Comparison of ENCODE assay signal across 8 mouse cellular contexts in the genomic region with DNA sequence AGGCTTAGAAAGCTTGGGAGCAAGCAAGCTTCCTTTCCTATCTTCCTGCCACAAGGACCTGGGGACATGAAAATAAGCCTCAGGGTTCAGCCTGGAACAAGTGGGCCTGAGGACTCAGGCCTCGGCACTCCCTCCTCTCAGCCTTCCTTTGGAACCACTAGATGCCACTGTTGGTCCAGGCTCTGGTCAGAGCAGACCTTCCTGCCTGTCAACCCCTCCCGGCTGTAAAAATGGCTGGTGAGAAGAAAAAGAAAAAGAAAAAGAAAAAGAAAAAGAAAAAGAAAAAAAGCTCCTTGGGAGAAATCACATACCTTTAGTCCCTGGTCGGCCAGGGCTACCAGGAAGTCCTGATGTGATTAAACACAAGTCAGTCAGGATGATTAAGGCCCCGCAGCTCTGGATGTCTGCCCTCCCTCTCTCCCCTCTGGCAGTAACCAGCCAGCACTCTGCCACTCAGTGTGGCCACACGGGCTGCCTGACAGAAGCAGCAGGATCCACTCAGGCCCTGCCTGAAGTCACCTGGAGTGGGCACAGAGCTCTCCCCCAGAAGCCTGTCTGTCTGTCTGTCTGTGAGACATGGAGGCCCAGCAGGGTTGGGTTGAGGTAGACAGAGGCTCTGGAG. TPM values are rescaled to one million over a fixed set of nuclear protein-coding genes. Genes with fewer than 3 reads are reported as not detected.
DNase-seq lines count a peak whose midpoint lies in the region; ATAC-seq and TF ChIP-seq lines count a peak whose summit lies in the region.

No protein-coding gene starts in this region.

- peak; percentile 54 for DNase-seq in CH12.LX (ENCODE audit: extremely low read depth)
- peak; percentile 35 for DNase-seq in adrenal gland, adult 8-10 months
- peak; percentile 40 to 52 for DNase-seq in kidney, postnatal 25 days
- DNase-seq in lung, embryonic 14.5 days = peak; percentile 89
- DNase-seq in retina, postnatal 1 day = peak; percentile 80

- ATAC-seq in embryonic facial prominence, embryonic 13.5 days (ENCODE audit: insufficient number of reproducible peaks, insufficient read depth, low FRiP score, low TSS enrichment, low read depth) = peak; percentile 73; the same call in 1 of the 2 replicates
- ATAC-seq in heart, embryonic 15.5 days (replicated peaks; ENCODE audit: insufficient number of reproducible peaks, insufficient read depth, low FRiP score, low read depth) = peak; percentile 83
- peak; percentile 89 for ATAC-seq in lung, embryonic 14.5 days (ENCODE audit: insufficient read depth)
- ATAC-seq in activated CD4-positive, CD25-positive, alpha-beta regulatory T cell, adult 4 months = no peak

- no peaks in the 10 kb centered on the region for H3K79me2 ChIP-seq in CH12.LX (replicated peaks; ENCODE audit: control insufficient read depth, extremely low read depth, insufficient read depth, poor library complexity, severe bottlenecking)

- no peak for TF ChIP-seq EP300 in CH12.LX (IDR thresholded peaks at IDR 0.05; ENCODE audit: low read length)

- no peak overlapping the region for H3K27ac ChIP-seq in CH12.LX (ENCODE audit: insufficient read depth, low read depth)
- H3K27ac ChIP-seq in embryonic facial prominence, embryonic 13.5 days = peak overlapping the region; percentile 73
- H3K27ac ChIP-seq in heart, embryonic 15.5 days = peak overlapping the region; percentile 64
- peak overlapping the region; percentile 81 for H3K27ac ChIP-seq in lung, embryonic 14.5 days (ENCODE audit: low read depth)

- peak; percentile 21 to 88; a peak in 3 of 4 replicates for TF ChIP-seq CTCF in CH12.LX (conservative IDR thresholded peaks at IDR 0.05 in 1 of 2, IDR thresholded peaks at IDR 0.05 in 1 of 2; ENCODE audit: low read depth in 2 of 2, low read length in 2 of 2)
- TF ChIP-seq CTCF in lung, embryonic 14.5 days (IDR thresholded peaks at IDR 0.05; ENCODE audit: low read depth) = peak; percentile 84

- no peak overlapping the region for H3K9ac ChIP-seq in CH12.LX (ENCODE audit: insufficient read depth, low read depth)
- peak overlapping the region; percentile 61 for H3K9ac ChIP-seq in embryonic facial prominence, embryonic 13.5 days
- H3K9ac ChIP-seq in heart, embryonic 15.5 days = 0 out of 2 replicates have a peak overlapping the region, but pooled peaks have one; percentile 31
- no peak overlapping the region for H3K9ac ChIP-seq in lung, embryonic 14.5 days

- WGBS in embryonic facial prominence, embryonic 13.5 days = 6% methylated on average over 5 of the region's 5 CpGs
- WGBS in heart, embryonic 15.5 days = 16% methylated on average over 5 of the region's 5 CpGs
- 8% methylated on average over 5 of the region's 5 CpGs for WGBS in lung, embryonic 14.5 days

- no peaks in the 10 kb centered on the region for H3K9me3 ChIP-seq in CH12.LX (replicated peaks; ENCODE audit: low read length)
- no peaks in the 10 kb centered on the region for H3K9me3 ChIP-seq in embryonic facial prominence, embryonic 13.5 days
- no peaks in the 10 kb centered on the region for H3K9me3 ChIP-seq in heart, embryonic 15.5 days (replicated peaks)
- H3K9me3 ChIP-seq in lung, embryonic 14.5 days (ENCODE audit: low read depth, low read length) = no peaks in the 10 kb centered on the region

- peaks cover 17 to 37% of the 10 kb centered on the region in 2 experiments for H3K4me1 ChIP-seq in CH12.LX (ENCODE audit: control insufficient read depth in 1 of 2, insufficient read depth in 2 of 2)
- peaks cover 9% of the 10 kb centered on the region for H3K4me1 ChIP-seq in embryonic facial prominence, embryonic 13.5 days
- peaks cover 6% of the 10 kb centered on the region for H3K4me1 ChIP-seq in heart, embryonic 15.5 days (replicated peaks)
- peaks cover 13% of the 10 kb centered on the region; the same call in 1 of the 2 replicates for H3K4me1 ChIP-seq in lung, embryonic 14.5 days (ENCODE audit: insufficient read depth)

- dilution Hi-C loops in CH12.LX (cut with MboI; ENCODE audit: extremely low pct_ligation_motif_present, extremely low pct_unique_long_range_greater_than_20kb, low sequenced_read_pairs) = no loop called here

- in situ Hi-C loops in CH12.LX (cut with MboI; ENCODE audit: low pct_ligation_motif_present, low pct_unique_long_range_greater_than_20kb, low sequenced_read_pairs) = loop anchor here (10.0 to 25.0 kb wide), 4 partner anchors 136 to 304 kb away; a partner anchor contains a TSS

- H3K27me3 ChIP-seq in CH12.LX (replicated peaks) = no peaks in the 10 kb centered on the region
- H3K27me3 ChIP-seq in embryonic facial prominence, embryonic 13.5 days = no peaks in the 10 kb centered on the region
- H3K27me3 ChIP-seq in heart, embryonic 15.5 days = no peaks in the 10 kb centered on the region
- no peaks in the 10 kb centered on the region for H3K27me3 ChIP-seq in lung, embryonic 14.5 days (ENCODE audit: insufficient read depth, low read length)

- H3K4me2 ChIP-seq in CH12.LX (ENCODE audit: insufficient read depth, low read depth, poor library complexity, severe bottlenecking) = no peak overlapping the region
- no peak overlapping the region for H3K4me2 ChIP-seq in embryonic facial prominence, embryonic 13.5 days
- peak overlapping the region; percentile 32 for H3K4me2 ChIP-seq in heart, embryonic 15.5 days
- no peak overlapping the region for H3K4me2 ChIP-seq in lung, embryonic 14.5 days

- H3K36me3 ChIP-seq in CH12.LX (replicated peaks in 1 of 2; ENCODE audit: control insufficient read depth in 1 of 2, insufficient read depth in 1 of 2, low read length in 1 of 2) = no peaks in the 10 kb centered on the region
- H3K36me3 ChIP-seq in embryonic facial prominence, embryonic 13.5 days = no peaks in the 10 kb centered on the region
- H3K36me3 ChIP-seq in heart, embryonic 15.5 days = no peaks in the 10 kb centered on the region
- H3K36me3 ChIP-seq in lung, embryonic 14.5 days (ENCODE audit: insufficient read depth) = no peaks in the 10 kb centered on the region

- no peak overlapping the region for H3K4me3 ChIP-seq in CH12.LX (replicated peaks in 1 of 3; ENCODE audit: low read depth in 2 of 3, low read length in 2 of 3, poor library complexity in 1 of 3)
- H3K4me3 ChIP-seq in embryonic facial prominence, embryonic 13.5 days = no peak overlapping the region
- no peak overlapping the region for H3K4me3 ChIP-seq in heart, embryonic 15.5 days
- no peak overlapping the region for H3K4me3 ChIP-seq in lung, embryonic 14.5 days (ENCODE audit: low read depth, low read length)

- TF ChIP-seq RAD21 in CH12.LX (IDR thresholded peaks at IDR 0.05; ENCODE audit: low read depth, low read length) = peak; percentile 85

- no peak for TF ChIP-seq POLR2A in CH12.LX (IDR thresholded peaks at IDR 0.05; ENCODE audit: low read depth, low read length)

TF ChIP-seq in CH12.LX, 34 proteins besides CTCF, POLR2A, EP300 and RAD21:
- TF ChIP-seq NELFE (IDR thresholded peaks at IDR 0.05; ENCODE audit: low read depth, low read length) = no peak
- 0 out of 2 replicates have a peak, but pooled peaks have one; percentile 20 for TF ChIP-seq NRF1 (IDR thresholded peaks at IDR 0.05; ENCODE audit: low read depth, low read length)
- TF ChIP-seq ZMIZ1 (IDR thresholded peaks at IDR 0.05; ENCODE audit: low read depth, low read length) = no peak
- TF ChIP-seq E2F4 (IDR thresholded peaks at IDR 0.05; ENCODE audit: insufficient replicate concordance, low read depth, low read length) = no peak
- no peak for TF ChIP-seq ELF1 (IDR thresholded peaks at IDR 0.05; ENCODE audit: low read depth, low read length)
- TF ChIP-seq SMC3 (IDR thresholded peaks at IDR 0.05; ENCODE audit: low read depth, low read length) = peak; percentile 76
- no peak for TF ChIP-seq POLR2AphosphoS2 (IDR thresholded peaks at IDR 0.05; ENCODE audit: low read depth, low read length)
- no peak for TF ChIP-seq TBP (conservative IDR thresholded peaks at IDR 0.05; ENCODE audit: low read depth, low read length)
- no peak for TF ChIP-seq CHD2 (IDR thresholded peaks at IDR 0.05; ENCODE audit: low read length)
- peak; percentile 55; the same call in 1 of the 2 replicates for TF ChIP-seq MAZ (IDR thresholded peaks at IDR 0.05; ENCODE audit: low read depth, low read length)

RNA-seq across cellular contexts. Expression of a gene that starts 32.9 kb away (rescaled TPM):
- 0.08 and 0.34 TPM in 2 replicates for total RNA-seq in CH12.LX (2012; rRNA removed)
- 0.12 and 0.42 TPM in 2 replicates for total RNA-seq in CH12.LX (2014; rRNA removed)
- 0.55 and 0.59 TPM in 2 replicates for polyA plus RNA-seq in CH12.LX (2012; ENCODE audit: insufficient read length, low read depth)
- total RNA-seq in adrenal gland, adult 8-10 months (2022) = not detected
- polyA plus RNA-seq in embryonic facial prominence, embryonic 13.5 days (2015; fragmentation: Nextera tagmentation; extraction: Ambion mirVana) = 22.9 and 26.3 TPM in 2 replicates
- polyA plus RNA-seq in heart, embryonic 15.5 days (2015; fragmentation: Nextera tagmentation; extraction: Ambion mirVana) = 0.30 and 0.86 TPM in 2 replicates
- polyA plus RNA-seq in lung, embryonic 14.5 days (2014; fragmentation: Nextera tagmentation; extraction: Ambion mirVana) = 1.8 TPM in 2 replicates
- polyA plus RNA-seq in activated CD4-positive, CD25-positive, alpha-beta regulatory T cell, adult 4 months (2017; shearing (Covaris generic)) = not detected

Comparison
In these comparisons a context has a peak if more than half of its experiments do, and no peak if none do; other contexts are left out.
1. DNase-seq: peak in every context shown above with its lines; median percentile 89 in lung, embryonic 14.5 days; 80 in retina, postnatal 1 day; 54 in CH12.LX; 46 in kidney, postnatal 25 days; 35 in adrenal gland, adult 8-10 months.
2. H3K9ac ChIP-seq: peak in embryonic facial prominence, embryonic 13.5 days (single experiment) and heart, embryonic 15.5 days (single experiment); none in CH12.LX (single experiment) and lung, embryonic 14.5 days (single experiment).